ENCODE assay signal across 7 mouse cellular contexts in genomic region chr6:31596346-31597135, GRCm38 (mm10). TPM values are rescaled to one million over a fixed set of nuclear protein-coding genes. Genes with fewer than 3 reads are reported as not detected.
DNase-seq lines count a peak whose midpoint lies in the region; ATAC-seq lines count a peak whose summit lies in the region.

No protein-coding gene starts in this region.

- no peaks in the 10 kb centered on the region for H3K36me3 ChIP-seq in forebrain, embryonic 12.5 days (replicated peaks)
- H3K36me3 ChIP-seq in stomach, embryonic 15.5 days, result no peaks in the 10 kb centered on the region

- peak overlapping the region; percentile 42 for H3K4me2 ChIP-seq in forebrain, embryonic 12.5 days
- no peak overlapping the region for H3K4me2 ChIP-seq in stomach, embryonic 15.5 days

- intact Hi-C loops in heart, postnatal 25 days (cut with DNase I), result no loop called here

- 6% methylated on average over 20 of the region's 20 CpGs for WGBS in forebrain, embryonic 12.5 days
- WGBS in stomach, embryonic 15.5 days, result 21% methylated on average over 20 of the region's 20 CpGs

- peaks cover 41% of the 10 kb centered on the region for H3K4me1 ChIP-seq in forebrain, embryonic 12.5 days
- H3K4me1 ChIP-seq in stomach, embryonic 15.5 days, result peaks cover 20% of the 10 kb centered on the region

- H3K27ac ChIP-seq in forebrain, embryonic 12.5 days, result peak overlapping the region; percentile 92
- H3K27ac ChIP-seq in stomach, embryonic 15.5 days, result peak overlapping the region; percentile 53; the same call in 1 of the 2 replicates

- no peaks in the 10 kb centered on the region for H3K9me3 ChIP-seq in forebrain, embryonic 12.5 days
- H3K9me3 ChIP-seq in stomach, embryonic 15.5 days, result no peaks in the 10 kb centered on the region

- peak overlapping the region; percentile 13; the same call in 1 of the 2 replicates for H3K9ac ChIP-seq in forebrain, embryonic 12.5 days
- H3K9ac ChIP-seq in stomach, embryonic 15.5 days, result no peak overlapping the region

- no peak overlapping the region for H3K4me3 ChIP-seq in forebrain, embryonic 12.5 days (replicated peaks)
- H3K4me3 ChIP-seq in stomach, embryonic 15.5 days (replicated peaks), result no peak overlapping the region

- ATAC-seq in forebrain, embryonic 12.5 days (ENCODE audit: low FRiP score), result peak; percentile 91
- peak; percentile 47; the same call in 1 of the 2 replicates for ATAC-seq in stomach, embryonic 15.5 days (ENCODE audit: insufficient read depth, low FRiP score, low read depth)
- ATAC-seq in cerebellum, adult (ENCODE audit: insufficient number of reproducible peaks, low FRiP score, low TSS enrichment), result no peak

- H3K27me3 ChIP-seq in forebrain, embryonic 12.5 days, result no peaks in the 10 kb centered on the region
- no peaks in the 10 kb centered on the region for H3K27me3 ChIP-seq in stomach, embryonic 15.5 days (replicated peaks)

- DNase-seq in embryo, embryonic 10 days (ENCODE audit: low spot score), result peak; percentile 85
- DNase-seq in heart, postnatal 25 days (ENCODE audit: low spot score), result peak; percentile 55
- DNase-seq in layer of hippocampus, adult 9-11 months, result peak; percentile 69
- peak; percentile 62 for DNase-seq in lung, postnatal 36 days

RNA-seq across cellular contexts. Expression of gene Podxl, which starts 32.8 kb away (rescaled TPM):
- polyA plus RNA-seq in forebrain, embryonic 12.5 days (2016; fragmentation: Nextera tagmentation; extraction: Ambion mirVana), result 20.1 and 21.1 TPM in 2 replicates
- total RNA-seq in heart, postnatal 25 days (2021), result 10 to 100 TPM; 77.2 to 94.5 TPM
- polyA plus RNA-seq in stomach, embryonic 15.5 days (2015; fragmentation: Nextera tagmentation; extraction: Ambion mirVana), result 26.9 and 27.1 TPM in 2 replicates
